Mouse (Mus musculus): ENCODE data around the gene Gm49358.

GRCm38 (mm10) chr10:86796073-86796741, 32.4 kb downstream of the Gm49358 start:
- TF ChIP-seq TAL1 (IDR thresholded peaks at IDR 0.05; ENCODE audit: low read length) (no peak), GATA1 (IDR thresholded peaks at IDR 0.05; ENCODE audit: low read length) (no peak)

All from erythroblast, embryonic 14.5 days (primary cell).